Mouse (Mus musculus) small intestine, adult 2 months (tissue): ENCODE results near the gene Lrrc58. TPM values are rescaled to one million over a fixed set of nuclear protein-coding genes. Genes with fewer than 3 reads are reported as not detected.

Experiments
- H3K27ac ChIP-seq: fragments of 200-500 bp; 2 replicates; pipeline ENCODE4 v1.5.1; 2012; ENCODE audit warnings: low read depth, low read length, control low read depth, inconsistent platforms; ENCODE audit not compliant: insufficient read depth
- H3K27me3 ChIP-seq: fragments of 200-500 bp; 2 replicates; pipeline ENCODE4 v1.6.1; 2012; ENCODE audit warnings: mild to moderate bottlenecking, moderate library complexity, low read length, inconsistent platforms; ENCODE audit not compliant: control insufficient read depth, insufficient read depth
- H3K36me3 ChIP-seq: fragments of 200-500 bp; 2 replicates; pipeline ENCODE4 v1.6.1; 2012; ENCODE audit warnings: mild to moderate bottlenecking, low read length, control low read depth, inconsistent platforms; ENCODE audit not compliant: control insufficient read depth, insufficient read depth
- H3K4me1 ChIP-seq: fragments of 200-500 bp; 2 replicates; pipeline ENCODE4 v1.6.1; 2012; ENCODE audit warnings: low read length, inconsistent platforms, mixed read lengths; ENCODE audit not compliant: control insufficient read depth, insufficient read depth, insufficient read length
- H3K4me3 ChIP-seq: fragments of 200-500 bp; 2 replicates; pipeline ENCODE4 v1.5.1; 2012; ENCODE audit warnings: low read depth, mild to moderate bottlenecking, control low read depth, inconsistent platforms, low read length, moderate library complexity
- CTCF ChIP-seq: fragments of 200-500 bp; IDR thresholded peaks from 2 replicates; pipeline ENCODE4 v1.5.1; 2012; ENCODE audit warnings: low read depth, mild to moderate bottlenecking, control low read depth, inconsistent platforms, low read length, moderate library complexity, mixed read lengths; ENCODE audit not compliant: insufficient replicate concordance, insufficient read length; ENCODE audit errors: extremely low read depth
- POLR2A ChIP-seq: fragments of 200-500 bp; IDR thresholded peaks from 2 replicates; pipeline ENCODE4 v1.6.1; 2012; ENCODE audit warnings: low read depth, mild to moderate bottlenecking, control low read depth, inconsistent platforms, low read length, moderate library complexity
- WGBS: fragments of 180-500 bp; shearing (Covaris S2); methylation state at CpG from one replicate; pipeline ENCODE4 v1.1.7; 2018; 5-methylcytosine and 5-hydroxymethylcytosine counted together
- polyA plus RNA-seq: library from polyadenylated mRNA; depleted of rRNA; stranded (reverse); fragments of >200 nt; gene quantifications from 2 replicates; pipeline ENCODE4 v1.2.3, GENCODE M21; 2012; rRNA removed

Gene Lrrc58
- polyA plus RNA-seq, 1 experiment, result 5.1 TPM

DNA sequence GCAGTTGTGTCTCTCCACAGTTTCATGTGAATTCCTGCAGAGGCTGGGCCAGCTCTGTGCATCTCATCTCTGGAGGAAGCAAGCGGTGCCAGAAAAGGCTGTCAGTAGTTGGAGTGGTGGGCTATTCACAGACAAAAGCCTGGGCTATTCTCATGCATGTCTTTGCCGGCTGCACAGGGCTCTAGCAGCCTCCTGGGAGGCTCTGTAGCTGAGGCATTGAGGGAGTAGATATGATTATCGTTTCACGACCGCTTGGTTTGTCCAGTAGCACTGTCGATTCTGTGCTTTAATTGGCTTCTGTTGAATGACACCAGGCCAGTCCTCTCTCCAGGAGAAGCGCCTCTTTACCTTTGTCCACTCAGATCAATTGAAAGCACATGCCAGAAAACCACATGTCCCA lies 57.9 kb downstream of the Lrrc58 start:
- Histone ChIP-seq H3K27ac (no peak overlapping the region), H3K4me3 (no peak overlapping the region), H3K4me1 (no peaks in the 10 kb centered on the region), H3K36me3 (no peaks in the 10 kb centered on the region), H3K27me3 (no peaks in the 10 kb centered on the region)
- 79% methylated on average over 7 of the region's 7 CpGs for WGBS
- no peak for TF ChIP-seq CTCF
- TF ChIP-seq POLR2A, result no peak

DNA sequence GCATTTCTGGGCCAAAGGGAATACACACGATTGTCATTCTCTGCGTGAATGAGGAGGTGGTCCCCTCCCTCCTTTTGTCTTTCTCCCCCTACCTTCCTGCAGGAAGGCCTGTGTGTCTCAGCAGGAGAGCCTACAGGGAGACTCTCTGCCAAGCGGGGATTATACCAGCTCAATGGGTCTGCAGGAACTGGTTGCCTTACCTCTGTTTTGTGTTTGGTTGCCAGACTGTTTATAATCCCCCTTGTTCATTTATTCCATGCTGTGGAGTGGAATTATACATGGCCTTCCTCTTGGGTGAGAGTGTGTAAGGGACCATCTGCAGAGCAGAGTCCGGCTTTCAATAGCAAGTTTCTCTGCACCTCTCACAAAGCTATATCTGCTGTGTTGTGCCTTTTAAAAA lies 58.9 kb downstream of the Lrrc58 start:
- H3K27ac ChIP-seq, result no peak overlapping the region
- no peak for TF ChIP-seq CTCF
- TF ChIP-seq POLR2A, result no peak
- H3K36me3 ChIP-seq, result no peaks in the 10 kb centered on the region
- 80% methylated on average over 4 of the region's 4 CpGs for WGBS
- H3K4me3 ChIP-seq, result no peak overlapping the region
- H3K27me3 ChIP-seq, result no peaks in the 10 kb centered on the region
- no peaks in the 10 kb centered on the region for H3K4me1 ChIP-seq

DNA sequence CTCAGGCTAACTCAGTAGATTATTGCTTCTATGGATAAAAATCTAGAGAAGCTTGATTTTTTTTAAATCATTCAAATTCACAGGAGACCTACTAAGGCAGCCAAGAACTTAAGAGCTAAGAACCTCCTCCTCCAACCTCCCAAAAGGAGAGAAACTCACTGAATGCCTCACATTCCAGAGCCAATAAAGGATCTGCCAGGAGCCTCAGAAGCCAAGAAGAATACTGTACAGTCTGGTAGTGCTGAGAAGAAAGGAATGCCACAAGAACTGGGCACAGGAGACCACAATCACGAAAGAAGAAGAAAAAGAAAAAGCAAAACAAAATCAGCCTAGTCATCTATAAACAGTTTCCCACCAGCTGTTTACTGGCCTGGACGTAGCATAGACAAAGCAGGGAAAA lies 60.8 kb downstream of the Lrrc58 start:
- no peaks in the 10 kb centered on the region for H3K4me1 ChIP-seq
- H3K27me3 ChIP-seq, result no peaks in the 10 kb centered on the region
- WGBS, result 75% methylated on average over 2 of the region's 2 CpGs
- H3K36me3 ChIP-seq, result no peaks in the 10 kb centered on the region
- H3K27ac ChIP-seq, result no peak overlapping the region
- H3K4me3 ChIP-seq, result no peak overlapping the region
- TF ChIP-seq POLR2A (no peak), CTCF (no peak)

DNA sequence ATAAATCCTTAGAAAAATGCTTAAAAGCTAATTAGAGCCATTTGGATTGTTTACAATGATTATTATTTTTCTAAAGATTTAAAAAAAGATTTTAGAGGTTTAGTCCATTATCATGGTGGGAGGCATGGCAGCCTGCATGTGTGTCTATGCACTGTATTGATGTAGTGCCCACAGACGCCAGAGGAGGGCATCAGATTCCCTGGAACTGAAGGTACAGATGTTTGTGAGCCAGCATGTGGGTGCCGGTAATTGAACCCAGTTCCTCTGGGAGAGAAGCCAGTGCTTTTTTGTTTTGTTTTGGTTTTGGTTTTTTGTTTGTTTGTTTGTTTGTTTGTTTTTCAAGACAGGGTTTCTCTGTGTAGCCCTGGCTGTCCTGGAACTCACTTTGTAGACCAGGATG lies 61.4 kb downstream of the Lrrc58 start:
- Histone ChIP-seq H3K4me1 (no peaks in the 10 kb centered on the region), H3K36me3 (no peaks in the 10 kb centered on the region), H3K4me3 (no peak overlapping the region), H3K27me3 (no peaks in the 10 kb centered on the region), H3K27ac (no peak overlapping the region)
- TF ChIP-seq CTCF, result no peak
- TF ChIP-seq POLR2A, result no peak
- WGBS, result 89% methylated on average over 2 of the region's 2 CpGs

DNA sequence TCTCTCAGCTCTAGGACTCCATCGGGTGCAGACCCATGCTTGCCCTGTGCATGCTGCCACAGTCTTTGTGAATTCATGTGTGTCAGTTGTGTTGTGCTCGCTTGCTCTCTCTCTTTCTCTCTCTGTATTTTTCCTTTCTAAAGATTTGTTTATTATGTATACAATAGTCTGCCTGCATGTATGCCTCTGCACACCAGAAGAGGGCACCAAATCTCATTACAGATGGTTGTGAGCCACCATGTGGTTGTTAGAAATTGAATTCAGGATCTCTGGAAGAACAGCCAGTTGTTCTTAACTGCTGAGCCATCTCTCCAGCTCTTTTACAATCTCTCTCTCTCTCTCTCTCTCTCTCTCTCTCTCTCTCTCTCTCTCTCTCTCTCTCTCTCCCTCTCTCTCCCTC lies 66.7 kb downstream of the Lrrc58 start:
- Histone ChIP-seq H3K4me1 (no peaks in the 10 kb centered on the region), H3K36me3 (no peaks in the 10 kb centered on the region), H3K4me3 (no peak overlapping the region), H3K27me3 (no peaks in the 10 kb centered on the region), H3K27ac (no peak overlapping the region)
- TF ChIP-seq POLR2A (no peak), CTCF (no peak)
- 84% methylated on average over 2 of the region's 2 CpGs for WGBS

DNA sequence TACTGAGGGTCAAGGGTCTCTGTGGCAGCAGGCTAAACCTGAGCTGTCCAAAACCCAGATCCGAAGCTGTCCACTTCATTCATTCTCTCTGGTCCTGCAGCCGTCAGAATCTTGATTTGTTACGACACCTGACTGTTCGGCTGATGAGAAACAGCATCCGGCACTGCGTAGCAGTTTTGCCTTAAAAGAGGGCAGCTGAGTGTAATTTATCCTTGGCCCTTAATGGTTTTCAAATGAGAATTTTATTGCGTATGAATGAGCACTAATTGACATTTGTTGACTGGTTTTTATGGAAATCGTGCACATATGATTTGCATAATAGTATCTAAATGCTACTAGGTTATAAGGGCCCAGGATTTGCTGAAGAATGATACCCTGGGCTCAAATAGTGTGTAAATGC lies 69.1 kb downstream of the Lrrc58 start:
- Histone ChIP-seq H3K27ac (no peak overlapping the region), H3K4me1 (no peaks in the 10 kb centered on the region), H3K36me3 (no peaks in the 10 kb centered on the region), H3K4me3 (no peak overlapping the region), H3K27me3 (no peaks in the 10 kb centered on the region)
- WGBS, result 82% methylated on average over 8 of the region's 8 CpGs
- TF ChIP-seq POLR2A (no peak), CTCF (no peak)

Other genes with a start within 250 kb of the Lrrc58 start
- gene Ndufb4, start 213.9 kb upstream of the Lrrc58 start, polyA plus RNA-seq, result 83.2 and 109 TPM in 2 replicates
- gene Fstl1, start 91.5 kb upstream of the Lrrc58 start, polyA plus RNA-seq, result 4.7 and 5.4 TPM in 2 replicates
- not detected in 2 replicates for gene Gm36028, start 7.2 kb upstream of the Lrrc58 start, polyA plus RNA-seq
- gene Gpr156, start 48.1 kb downstream of the Lrrc58 start, polyA plus RNA-seq, result 0.03 TPM in 1 of 2 replicates, not detected in the other
- 7.0 and 18.7 TPM in 2 replicates for gene Gsk3b, start 220.6 kb downstream of the Lrrc58 start, polyA plus RNA-seq